Mouse (Mus musculus) lung, embryonic 16.5 days (tissue): ENCODE data around the gene Rnf227. TPM values are rescaled to one million over a fixed set of nuclear protein-coding genes. Genes with fewer than 3 reads are reported as not detected.

ENCODE experiments used
- ATAC-seq: fragments of 200-750 bp; cut with Nextera tagmentation; 2 replicates; pipeline ENCODE4 v1.8.0; 2017; ENCODE audit warnings: low read depth, mild to moderate bottlenecking, moderate library complexity
- H3K27ac ChIP-seq: fragments of 300-500 bp; sonication (generic); 2 replicates; pipeline ENCODE4 v1.5.1; 2014; ENCODE audit warnings: mild to moderate bottlenecking, control low read depth, low read length
- H3K27me3 ChIP-seq: fragments of 300-500 bp; sonication (generic); 2 replicates; pipeline ENCODE4 v1.6.1; 2014; ENCODE audit warnings: low read depth, low read length, mixed read lengths; ENCODE audit not compliant: control insufficient read depth, insufficient read depth
- H3K36me3 ChIP-seq: fragments of 300-500 bp; sonication (generic); 2 replicates; pipeline ENCODE4 v1.6.1; 2014; ENCODE audit warnings: low read length; ENCODE audit not compliant: control insufficient read depth, insufficient read depth
- H3K4me1 ChIP-seq: fragments of 300-500 bp; sonication (generic); replicated peaks from 2 replicates; pipeline ENCODE4 v1.6.1; 2014; ENCODE audit warnings: low read length, mixed read lengths; ENCODE audit not compliant: control insufficient read depth, insufficient read depth
- H3K4me2 ChIP-seq: fragments of 300-500 bp; sonication (generic); 2 replicates; pipeline ENCODE4 v1.6.1; 2014; ENCODE audit warnings: low read depth, low read length, control low read depth
- H3K4me3 ChIP-seq: fragments of 300-500 bp; sonication (generic); 2 replicates; pipeline ENCODE4 v1.5.1; 2014; ENCODE audit warnings: mild to moderate bottlenecking, low read length, control low read depth
- H3K9ac ChIP-seq: fragments of 300-500 bp; sonication (generic); 2 replicates; pipeline ENCODE4 v1.6.1; 2014; ENCODE audit warnings: low read length, control low read depth
- H3K9me3 ChIP-seq: fragments of 300-500 bp; sonication (generic); 2 replicates; pipeline ENCODE4 v1.6.1; 2016; ENCODE audit warnings: low read length; ENCODE audit not compliant: control insufficient read depth
- WGBS: fragments of 180-500 bp; shearing (Covaris S2); extraction: QIAGEN DNeasy Blood & Tissue Kit; methylation state at CpG from one replicate; pipeline ENCODE4 v1.1.7; 2014; 5-methylcytosine and 5-hydroxymethylcytosine counted together
- polyA plus RNA-seq: library from polyadenylated mRNA; unstranded; fragments of >200 nt; fragmentation: Nextera tagmentation; extraction: Ambion mirVana; gene quantifications from 2 replicates; pipeline ENCODE4 v1.2.1, GENCODE M21; 2015

The Rnf227 gene
- polyA plus RNA-seq, 1 experiment from 2014 or later = 11.0 TPM

DNA sequence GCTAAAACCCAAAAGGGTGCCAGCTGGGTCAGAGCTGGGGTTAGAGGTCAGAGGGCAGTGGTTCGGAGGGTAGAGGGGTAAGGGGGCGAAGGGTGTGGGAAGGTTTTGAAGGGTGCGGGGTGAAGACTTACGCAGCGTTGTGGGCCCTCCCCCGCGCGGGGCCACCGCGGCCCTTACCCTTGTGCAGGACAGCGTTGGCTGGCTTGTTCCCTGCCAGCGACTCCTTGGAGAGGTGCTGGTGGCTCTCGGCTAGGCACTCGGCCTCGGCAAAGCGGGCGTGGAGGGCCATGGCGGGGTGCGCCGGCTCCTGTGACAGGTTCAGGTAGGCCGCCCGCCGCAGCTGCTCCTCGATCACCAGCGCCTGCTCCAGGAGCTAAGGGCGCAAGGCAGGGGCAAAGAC, 6.2 kb downstream of the Rnf227 start:
- no peak overlapping the region for H3K4me3 ChIP-seq
- no peak overlapping the region for H3K9ac ChIP-seq
- no peaks in the 10 kb centered on the region for H3K27me3 ChIP-seq
- H3K27ac ChIP-seq = no peak overlapping the region
- H3K4me1 ChIP-seq = no peaks in the 10 kb centered on the region; the same call in 1 of the 2 replicates
- peaks cover 63% of the 10 kb centered on the region for H3K36me3 ChIP-seq
- peak; percentile 7; the same call in 1 of the 2 replicates for ATAC-seq
- no peak overlapping the region for H3K4me2 ChIP-seq
- H3K9me3 ChIP-seq = no peaks in the 10 kb centered on the region
- 79% methylated on average over 26 of the region's 26 CpGs for WGBS

DNA sequence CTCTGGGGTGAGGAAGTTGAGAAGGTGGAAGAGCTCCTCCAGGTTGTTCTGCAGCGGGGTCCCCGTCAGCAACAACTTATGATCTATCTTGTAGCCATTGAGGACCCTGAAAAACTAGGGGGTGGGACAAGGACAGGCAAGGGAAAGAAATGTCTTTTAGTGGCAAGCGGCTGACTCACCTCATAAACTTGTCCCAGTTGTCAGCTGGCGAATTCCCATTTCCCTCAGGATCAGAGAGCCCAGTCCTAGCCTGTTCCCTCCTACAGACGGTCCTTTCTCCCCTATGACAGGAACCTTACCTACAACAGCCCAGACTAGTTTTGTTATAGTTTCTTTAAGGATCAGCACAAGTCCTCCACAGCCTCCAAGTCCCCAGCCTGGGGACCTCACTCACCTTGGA, 16.3 kb downstream of the Rnf227 start:
- Histone ChIP-seq H3K9me3 (no peaks in the 10 kb centered on the region), H3K36me3 (peaks cover 85% of the 10 kb centered on the region), H3K4me1 (no peaks in the 10 kb centered on the region), H3K27ac (no peak overlapping the region), H3K9ac (no peak overlapping the region), H3K27me3 (no peaks in the 10 kb centered on the region), H3K4me2 (no peak overlapping the region), H3K4me3 (no peak overlapping the region)
- ATAC-seq = no peak
- WGBS = 86% methylated on average over 5 of the region's 5 CpGs

DNA sequence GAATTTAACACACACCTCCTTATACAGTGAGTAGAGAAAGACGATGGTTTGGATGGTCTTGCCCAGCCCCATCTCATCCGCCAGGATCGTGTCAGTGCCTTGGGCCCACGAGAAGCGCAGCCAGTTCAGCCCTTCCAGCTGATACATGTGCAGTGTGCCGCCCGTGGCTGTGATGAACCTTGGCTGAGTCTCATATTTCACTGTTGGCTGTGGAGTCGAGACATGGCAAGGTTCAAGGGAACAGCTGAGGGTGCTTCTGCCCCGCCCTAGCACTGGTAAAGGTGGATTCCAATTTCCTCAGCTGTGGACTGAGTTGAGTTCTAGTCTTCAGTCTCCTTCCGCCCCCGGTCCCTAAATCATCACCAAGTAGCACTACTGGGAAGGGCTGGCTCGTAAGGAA, 17.4 kb downstream of the Rnf227 start:
- ATAC-seq = no peak
- no peaks in the 10 kb centered on the region for H3K27me3 ChIP-seq
- H3K9me3 ChIP-seq = no peaks in the 10 kb centered on the region
- H3K4me3 ChIP-seq = no peak overlapping the region
- peaks cover 2% of the 10 kb centered on the region; the same call in 1 of the 2 replicates for H3K4me1 ChIP-seq
- WGBS = 85% methylated on average over 12 of the region's 12 CpGs
- no peak overlapping the region for H3K9ac ChIP-seq
- H3K27ac ChIP-seq = no peak overlapping the region
- peaks cover 85% of the 10 kb centered on the region for H3K36me3 ChIP-seq
- H3K4me2 ChIP-seq = no peak overlapping the region

DNA sequence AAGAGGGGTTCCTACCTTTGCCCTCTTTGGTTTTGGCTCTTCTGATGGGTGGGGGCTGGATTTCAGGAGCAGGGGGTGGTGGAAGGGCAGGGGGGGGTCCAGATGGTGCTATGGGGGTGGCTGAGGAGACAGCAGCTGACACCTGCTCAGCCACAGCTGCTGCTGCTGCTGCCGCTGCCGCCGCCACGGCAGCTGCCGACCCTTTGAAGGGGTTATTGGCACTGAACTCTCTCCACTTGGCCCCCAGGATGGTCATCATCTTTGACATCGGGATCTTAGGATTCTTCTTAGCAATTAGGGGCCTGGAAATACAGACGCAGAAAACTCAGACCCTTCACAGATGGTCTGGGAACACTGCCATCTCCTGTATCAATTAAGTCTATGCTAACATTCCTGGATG, 21.8 kb downstream of the Rnf227 start:
- H3K4me1 ChIP-seq = peaks cover 28% of the 10 kb centered on the region
- 59% methylated on average over 7 of the region's 7 CpGs for WGBS
- H3K4me2 ChIP-seq = no peak overlapping the region
- peaks cover 62% of the 10 kb centered on the region for H3K36me3 ChIP-seq
- H3K27ac ChIP-seq = no peak overlapping the region
- H3K4me3 ChIP-seq = no peak overlapping the region
- no peaks in the 10 kb centered on the region for H3K9me3 ChIP-seq
- no peaks in the 10 kb centered on the region for H3K27me3 ChIP-seq
- H3K9ac ChIP-seq = no peak overlapping the region
- ATAC-seq = no peak

DNA sequence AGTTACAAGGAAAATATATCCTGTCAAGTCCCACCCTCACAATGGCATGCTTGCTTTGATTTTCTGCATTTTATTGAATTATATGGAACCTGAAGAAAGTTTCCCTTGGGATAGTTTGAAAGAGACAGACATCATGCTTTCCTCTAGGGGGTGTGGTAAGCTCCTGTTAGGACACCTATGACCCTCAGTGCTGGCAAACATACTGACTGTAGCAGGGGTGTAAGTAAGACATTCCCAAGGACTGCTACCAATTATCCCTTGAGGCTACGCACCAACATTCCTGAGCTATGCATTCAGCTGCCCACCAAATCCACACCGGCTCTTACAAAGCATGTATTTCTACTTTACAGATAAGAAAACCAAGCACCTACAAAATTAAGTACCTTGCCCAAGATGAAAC, 22.2 kb downstream of the Rnf227 start:
- Histone ChIP-seq H3K4me2 (no peak overlapping the region), H3K4me3 (no peak overlapping the region), H3K9ac (no peak overlapping the region), H3K27me3 (no peaks in the 10 kb centered on the region), H3K36me3 (peaks cover 57% of the 10 kb centered on the region), H3K4me1 (peaks cover 28% of the 10 kb centered on the region), H3K27ac (no peak overlapping the region), H3K9me3 (no peaks in the 10 kb centered on the region)
- ATAC-seq = no peak
- WGBS = 67% methylated on average over 2 of the region's 2 CpGs

DNA sequence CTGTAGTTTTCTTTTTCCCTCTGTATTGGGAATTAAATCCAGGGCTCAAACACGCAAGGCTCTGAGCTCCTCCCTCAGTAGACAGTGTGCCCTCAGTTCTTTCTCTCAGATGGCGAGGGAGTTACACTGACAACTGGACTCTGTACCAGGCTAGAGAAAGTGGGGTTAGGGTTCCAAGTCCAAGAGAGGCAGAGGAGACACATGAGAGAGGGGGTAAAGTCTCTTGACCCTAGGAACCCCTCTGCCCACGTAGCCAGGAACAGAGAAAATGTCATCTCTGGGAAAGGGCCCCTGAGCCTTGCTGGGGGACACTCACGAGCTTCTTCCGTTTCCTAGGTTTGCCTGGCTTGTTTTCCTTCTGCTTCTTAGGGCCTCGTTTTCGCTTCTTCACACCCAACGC, 24.1 kb downstream of the Rnf227 start:
- H3K27ac ChIP-seq = peak overlapping the region; percentile 100
- peak overlapping the region; percentile 90; the same call in 1 of the 2 replicates for H3K4me3 ChIP-seq
- H3K36me3 ChIP-seq = peaks cover 40% of the 10 kb centered on the region
- H3K9me3 ChIP-seq = no peaks in the 10 kb centered on the region
- WGBS = 25% methylated on average over 8 of the region's 8 CpGs
- ATAC-seq = no peak
- peaks cover 33% of the 10 kb centered on the region for H3K4me1 ChIP-seq
- peak overlapping the region; percentile 94 for H3K4me2 ChIP-seq
- H3K9ac ChIP-seq = peak overlapping the region; percentile 35; the same call in 1 of the 2 replicates
- H3K27me3 ChIP-seq = no peaks in the 10 kb centered on the region

DNA sequence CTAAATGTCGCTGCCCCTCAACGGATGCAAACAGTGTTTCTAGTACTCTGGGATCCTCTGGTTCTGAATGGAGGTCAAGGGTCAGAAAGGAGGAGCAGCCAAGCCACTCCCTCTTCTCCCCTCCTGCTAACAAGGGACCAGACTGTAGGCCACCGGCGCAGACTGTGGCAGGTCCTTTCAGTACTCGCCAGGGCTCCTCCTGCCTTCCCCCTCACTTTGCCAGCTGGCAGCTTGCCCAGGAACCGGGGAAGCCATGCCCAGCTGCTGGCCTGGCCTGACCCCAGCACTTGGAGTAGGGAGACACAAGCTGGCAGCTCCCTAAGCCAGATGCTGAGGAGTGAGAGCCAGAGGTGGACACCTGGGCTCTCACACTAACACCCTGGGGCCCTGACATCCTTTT, 24.6 kb downstream of the Rnf227 start:
- peak overlapping the region; percentile 100 for H3K27ac ChIP-seq
- peak overlapping the region; percentile 90; the same call in 1 of the 2 replicates for H3K4me3 ChIP-seq
- H3K4me2 ChIP-seq = peak overlapping the region; percentile 94
- 3% methylated on average over 6 of the region's 6 CpGs for WGBS
- H3K4me1 ChIP-seq = peaks cover 33% of the 10 kb centered on the region
- peaks cover 34% of the 10 kb centered on the region for H3K36me3 ChIP-seq
- no peaks in the 10 kb centered on the region for H3K9me3 ChIP-seq
- H3K27me3 ChIP-seq = no peaks in the 10 kb centered on the region
- H3K9ac ChIP-seq = 0 out of 2 replicates have a peak overlapping the region, but pooled peaks have one; percentile 12
- ATAC-seq = peak; percentile 64

DNA sequence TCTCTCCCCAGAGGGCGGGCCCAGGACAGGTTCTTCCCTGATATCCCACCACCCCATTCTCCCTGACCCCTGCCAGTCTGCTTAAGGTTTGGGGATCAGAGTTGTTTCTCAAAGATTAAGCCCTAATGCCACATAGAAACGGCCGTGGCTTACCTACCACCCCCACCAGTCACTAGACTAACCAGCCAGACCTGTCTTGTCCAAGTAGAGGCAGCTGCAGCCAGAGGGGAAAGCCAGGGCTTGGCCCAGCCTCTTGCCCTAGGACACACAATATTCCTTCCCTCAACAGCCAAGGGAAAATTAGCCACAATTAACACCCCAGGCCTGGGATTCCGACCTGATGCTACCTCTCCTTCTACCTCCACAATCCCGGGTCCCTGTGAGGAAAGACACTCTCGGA, 25.5 kb downstream of the Rnf227 start:
- Histone ChIP-seq H3K27ac (peak overlapping the region; percentile 100), H3K9ac (peak overlapping the region; percentile 70), H3K9me3 (no peaks in the 10 kb centered on the region), H3K4me2 (peak overlapping the region; percentile 94), H3K36me3 (peaks cover 26% of the 10 kb centered on the region), H3K4me1 (peaks cover 36% of the 10 kb centered on the region), H3K27me3 (no peaks in the 10 kb centered on the region), H3K4me3 (peak overlapping the region; percentile 90)
- 15% methylated on average over 6 of the region's 6 CpGs for WGBS
- ATAC-seq = no peak

DNA sequence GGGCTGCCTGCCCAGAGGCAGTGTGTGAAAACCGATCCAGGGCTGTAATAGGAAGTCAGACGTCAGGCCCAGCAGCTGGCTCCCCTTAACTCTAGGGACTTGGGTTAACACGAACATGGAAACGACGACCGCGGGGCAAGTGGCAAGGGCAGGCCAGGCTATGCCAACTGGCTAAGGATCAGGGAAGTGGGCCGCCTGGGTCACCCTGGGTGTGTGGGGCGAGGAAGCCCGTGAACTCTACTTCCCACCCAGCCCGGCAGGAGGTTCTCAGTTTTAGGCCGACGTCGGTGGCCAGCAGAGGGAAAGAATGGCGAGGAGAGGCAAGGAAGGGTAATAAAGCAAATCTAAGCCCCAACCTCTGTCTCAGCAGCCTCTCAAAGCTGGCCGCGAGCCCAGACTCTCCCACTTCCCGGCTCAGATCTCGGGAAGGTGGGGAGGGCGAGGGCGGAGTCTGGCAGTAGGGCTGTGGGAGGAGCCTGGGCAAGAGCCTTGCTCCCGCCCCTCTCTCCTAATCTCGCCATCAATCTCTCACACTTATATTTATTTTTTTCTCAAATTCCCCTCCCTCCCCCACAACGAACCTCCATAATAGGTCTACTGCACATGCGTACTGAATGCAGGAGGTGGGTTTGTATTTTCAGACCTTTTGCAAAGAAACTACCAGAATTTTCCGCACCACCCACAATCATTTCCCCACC, 26.0 kb downstream of the Rnf227 start:
- Histone ChIP-seq H3K27me3 (no peaks in the 10 kb centered on the region), H3K27ac (peak overlapping the region; percentile 100), H3K4me1 (peaks cover 42% of the 10 kb centered on the region), H3K36me3 (peaks cover 20% of the 10 kb centered on the region), H3K4me2 (peak overlapping the region; percentile 94), H3K9ac (peak overlapping the region; percentile 70), H3K9me3 (no peaks in the 10 kb centered on the region), H3K4me3 (peak overlapping the region; percentile 90)
- peak; percentile 85 for ATAC-seq
- under 1% methylated on average over 26 of the region's 26 CpGs for WGBS
